Mouse (Mus musculus) liver, adult 2 months (tissue): ENCODE results near the gene Wdr46. TPM values are rescaled to one million over a fixed set of nuclear protein-coding genes. Genes with fewer than 3 reads are reported as not detected.

ENCODE experiments used
- DNase-seq: peaks from one replicate; pipeline ENCODE4 v3.0.0-alpha.2; 2011; ENCODE audit warnings: low read depth, low spot score; ENCODE audit errors: extremely low read depth
- H3K27ac ChIP-seq: fragments of 200-500 bp; replicated peaks from 2 replicates; pipeline ENCODE4 v1.5.1; 2012; ENCODE audit warnings: low read depth, mild to moderate bottlenecking, control low read depth, inconsistent platforms, low read length; ENCODE audit not compliant: insufficient read depth
- H3K27me3 ChIP-seq: fragments of 200-500 bp; 2 replicates; pipeline ENCODE4 v1.6.1; 2012; ENCODE audit warnings: mild to moderate bottlenecking, moderate library complexity, low read length, inconsistent platforms; ENCODE audit not compliant: control insufficient read depth, insufficient read depth
- H3K36me3 ChIP-seq: fragments of 200-500 bp; 2 replicates; pipeline ENCODE4 v1.6.1; 2012; ENCODE audit warnings: low read length, inconsistent platforms; ENCODE audit not compliant: control insufficient read depth, insufficient read depth
- H3K4me1 ChIP-seq: fragments of 200-500 bp; 2 replicates; pipeline ENCODE4 v1.6.1; 2011; ENCODE audit warnings: low read length; ENCODE audit not compliant: control insufficient read depth, insufficient read depth
- H3K4me3 ChIP-seq: fragments of 200-500 bp; 2 replicates; pipeline ENCODE4 v1.5.1; 2011; ENCODE audit warnings: low read depth, mild to moderate bottlenecking, control low read depth, low read length, moderate library complexity; ENCODE audit not compliant: insufficient read depth
- H3K79me2 ChIP-seq: fragments of 200-500 bp; 2 replicates; pipeline ENCODE4 v1.6.1; 2012; ENCODE audit warnings: inconsistent platforms, mild to moderate bottlenecking, low read length, moderate library complexity; ENCODE audit not compliant: control insufficient read depth, insufficient read depth
- H3K9ac ChIP-seq: fragments of 200-500 bp; 2 replicates; pipeline ENCODE4 v1.6.1; 2012; ENCODE audit warnings: low read depth, mild to moderate bottlenecking, control low read depth, inconsistent platforms, low read length
- CTCF ChIP-seq: fragments of 200-500 bp; IDR thresholded peaks from 2 replicates; pipeline ENCODE4 v1.5.1; 2011; ENCODE audit warnings: low read depth, low read length, control low read depth
- POLR2A ChIP-seq: fragments of 200-500 bp; IDR thresholded peaks from 2 replicates; pipeline ENCODE4 v1.6.1; 2011; ENCODE audit warnings: low read length, control low read depth; ENCODE audit not compliant: insufficient read depth; ENCODE audit errors: extremely low read depth
- WGBS: fragments of 180-500 bp; shearing (Covaris S2); methylation state at CpG from one replicate; pipeline ENCODE4 v1.1.7; 2018; 5-methylcytosine and 5-hydroxymethylcytosine counted together
- polyA plus RNA-seq: library from polyadenylated mRNA; depleted of rRNA; stranded (reverse); fragments of >200 nt; gene quantifications from 2 replicates; pipeline ENCODE4 v1.2.3, GENCODE M21; 2012
- total RNA-seq: library from RNA; depleted of rRNA; stranded (reverse); fragments of >200 nt; gene quantifications from 2 replicates; pipeline ENCODE4 v1.2.3, GENCODE M21; 2014

Gene Wdr46
- total and polyA plus RNA-seq, 2 experiments: 9.3 to 16.4 TPM

- TF ChIP-seq POLR2A: no peak
- TF ChIP-seq CTCF: peak; percentile 48
- Histone ChIP-seq H3K4me1 (no peaks in the 10 kb centered on the region; the same call in 1 of the 2 replicates), H3K27ac (no peak overlapping the region), H3K79me2 (peaks cover 11% of the 10 kb centered on the region; the same call in 1 of the 2 replicates), H3K9ac (no peak overlapping the region), H3K4me3 (no peak overlapping the region), H3K36me3 (0 out of 2 replicates have a peak, but pooled peaks cover 2% of the 10 kb centered on the region), H3K27me3 (no peaks in the 10 kb centered on the region)
- DNase-seq: no peak
- 88% methylated on average over 17 of the region's 17 CpGs for WGBS
Observed at GRCm38 (mm10) chr17:33926207-33926932, 14.1 kb upstream of the Wdr46 start.

DNA sequence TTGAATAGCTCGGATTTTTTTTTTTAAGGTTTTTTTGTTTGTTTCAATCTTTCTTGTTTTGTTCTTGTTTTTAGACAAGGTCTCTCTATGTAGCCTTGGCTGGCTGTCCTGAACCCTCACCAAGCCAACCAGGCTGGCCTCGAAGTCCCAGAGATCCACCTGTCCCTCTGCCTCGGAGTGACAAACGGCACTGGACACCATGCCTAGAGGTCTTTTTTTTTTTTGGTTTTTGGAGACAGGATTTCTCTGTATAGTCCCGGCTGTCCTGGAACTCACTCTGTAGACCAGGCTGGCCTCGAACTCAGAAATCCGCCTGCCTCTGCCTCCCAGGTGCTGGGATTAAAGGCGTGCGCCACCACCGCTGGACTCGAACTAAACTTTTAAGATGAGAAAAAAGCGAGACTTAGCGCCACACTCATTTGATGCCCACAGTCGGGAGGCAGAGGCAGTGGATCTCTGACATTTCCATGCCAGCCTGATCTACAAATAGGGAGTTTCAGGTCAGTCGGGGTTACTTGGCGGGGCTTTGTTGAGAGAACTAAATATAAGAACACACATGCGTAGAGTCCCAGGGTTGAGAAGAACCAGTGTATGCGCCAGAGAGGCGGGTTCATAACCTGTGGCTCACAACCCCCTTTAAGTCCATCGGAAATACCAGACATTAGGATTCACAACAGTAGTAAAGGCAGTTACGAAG, 12.1 kb upstream of the Wdr46 start:
- peak overlapping the region; percentile 68 for H3K4me3 ChIP-seq
- H3K27me3 ChIP-seq: no peaks in the 10 kb centered on the region
- no peak overlapping the region for H3K9ac ChIP-seq
- no peak for DNase-seq
- 0 out of 2 replicates have a peak, but pooled peaks cover 2% of the 10 kb centered on the region for H3K36me3 ChIP-seq
- WGBS: 55% methylated on average over 21 of the region's 21 CpGs
- no peak overlapping the region for H3K27ac ChIP-seq
- TF ChIP-seq CTCF (no peak), POLR2A (no peak)
- peaks cover 11% of the 10 kb centered on the region; the same call in 1 of the 2 replicates for H3K79me2 ChIP-seq
- peaks cover 3% of the 10 kb centered on the region for H3K4me1 ChIP-seq

GRCm38 (mm10) chr17:33929371-33930279, 10.8 kb upstream of the Wdr46 start, which contains the start of gene Rgl2:
TSS of gene Rgl2 (plus strand) at chr17:33929543.
- Histone ChIP-seq H3K9ac (peak within 1 kb of the TSS; percentile 81), H3K36me3 (0 out of 2 replicates have a peak, but pooled peaks cover 2% of the 10 kb centered on the region), H3K79me2 (peaks cover 11% of the 10 kb centered on the region; the same call in 1 of the 2 replicates), H3K4me1 (peaks cover 3% of the 10 kb centered on the region), H3K4me3 (peak within 1 kb of the TSS; percentile 68), H3K27me3 (no peaks in the 10 kb centered on the region), H3K27ac (peak within 1 kb of the TSS; percentile 75)
- WGBS: under 1% methylated on average over 78 of the region's 80 CpGs
- 0 out of 2 replicates have a peak, but pooled peaks have one; percentile 44 for TF ChIP-seq POLR2A
- TF ChIP-seq CTCF: 0 out of 2 replicates have a peak, but pooled peaks have one; percentile 14
- peak; percentile 62 for DNase-seq

DNA sequence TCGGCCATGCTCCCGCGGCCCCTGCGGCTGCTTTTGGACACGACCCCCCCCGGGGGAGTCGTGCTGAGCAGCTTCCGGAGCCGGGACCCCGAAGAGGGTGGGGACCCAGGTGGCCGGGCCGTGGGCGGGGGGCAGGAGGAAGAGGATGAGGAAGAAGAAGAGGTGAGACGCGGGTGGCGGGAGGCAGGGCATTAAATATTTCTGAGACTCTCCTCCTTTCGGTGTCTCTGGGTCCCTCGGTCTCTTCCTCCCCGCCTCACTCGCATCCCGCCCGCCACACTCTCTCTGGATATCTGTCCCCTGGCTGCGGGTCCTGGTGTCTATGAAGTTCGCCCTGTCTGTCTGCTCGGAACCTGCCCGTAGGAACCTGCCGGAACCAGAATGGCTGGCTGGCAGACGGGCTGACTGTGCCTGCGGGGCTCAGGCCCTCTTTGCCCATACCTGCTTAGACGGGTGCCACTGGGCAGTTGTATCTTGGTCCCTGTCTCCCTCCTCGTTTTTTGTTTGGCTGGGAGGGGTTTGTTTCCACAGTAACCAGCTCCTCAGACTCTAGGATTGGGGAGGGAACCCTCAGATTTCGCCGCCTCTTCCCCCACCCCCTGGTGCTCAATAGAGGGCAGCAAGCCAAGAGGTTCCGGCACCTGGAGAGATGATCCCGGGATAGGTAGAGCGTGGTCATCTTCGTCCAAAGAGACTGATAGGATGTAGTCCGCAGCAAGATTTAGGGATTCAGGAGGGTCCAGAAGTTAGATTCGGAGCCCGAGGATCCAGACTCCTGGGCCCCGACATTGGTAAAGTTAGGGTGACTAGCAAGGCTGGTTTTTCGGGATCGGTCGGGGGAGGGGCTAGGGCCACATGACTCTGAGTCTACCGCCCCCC, 9.9 kb upstream of the Wdr46 start:
- Histone ChIP-seq H3K27me3 (no peaks in the 10 kb centered on the region), H3K36me3 (0 out of 2 replicates have a peak, but pooled peaks cover 2% of the 10 kb centered on the region), H3K4me1 (peaks cover 3% of the 10 kb centered on the region), H3K4me3 (peak overlapping the region; percentile 68), H3K79me2 (0 out of 2 replicates have a peak, but pooled peaks cover 6% of the 10 kb centered on the region), H3K9ac (peak overlapping the region; percentile 76), H3K27ac (peak overlapping the region; percentile 53; the same call in 1 of the 2 replicates)
- WGBS: 2% methylated on average over 44 of the region's 45 CpGs
- TF ChIP-seq POLR2A: no peak
- TF ChIP-seq CTCF: no peak
- peak; percentile 87 for DNase-seq
